Mouse (Mus musculus): ENCODE results near the gene Egflam. TPM values are rescaled to one million over a fixed set of nuclear protein-coding genes. Genes with fewer than 3 reads are reported as not detected.
A peak's percentile ranks its signal among the peaks of the same experiment; 100 is the strongest.

Gene Egflam
- total RNA-seq, 2 experiments from 2014 or later, result 2.7 to 4.0 TPM

DNA sequence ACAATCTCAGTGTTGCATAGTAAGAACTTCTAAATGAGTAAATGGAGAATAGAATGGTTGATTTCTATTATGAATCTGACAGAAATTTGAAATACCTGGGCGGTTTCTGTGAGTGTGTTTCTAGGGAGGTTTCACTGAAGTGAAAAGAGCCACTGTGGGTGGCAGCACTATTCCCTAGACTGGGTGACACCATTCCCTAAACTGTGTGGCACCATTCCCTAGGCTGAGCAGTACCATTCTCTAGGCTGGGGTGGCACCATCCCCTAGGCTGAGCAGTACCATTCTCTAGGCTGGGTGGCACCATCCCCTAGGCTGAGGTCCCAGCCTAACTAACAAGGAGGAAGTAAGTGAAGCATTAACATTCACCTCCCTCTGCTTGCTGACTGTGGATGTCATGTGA lies 103.0 kb downstream of the Egflam start:
- DNase-seq (ENCODE audit: extremely low spot score in 1 of 2, low spot score in 1 of 2), result no peak

DNA sequence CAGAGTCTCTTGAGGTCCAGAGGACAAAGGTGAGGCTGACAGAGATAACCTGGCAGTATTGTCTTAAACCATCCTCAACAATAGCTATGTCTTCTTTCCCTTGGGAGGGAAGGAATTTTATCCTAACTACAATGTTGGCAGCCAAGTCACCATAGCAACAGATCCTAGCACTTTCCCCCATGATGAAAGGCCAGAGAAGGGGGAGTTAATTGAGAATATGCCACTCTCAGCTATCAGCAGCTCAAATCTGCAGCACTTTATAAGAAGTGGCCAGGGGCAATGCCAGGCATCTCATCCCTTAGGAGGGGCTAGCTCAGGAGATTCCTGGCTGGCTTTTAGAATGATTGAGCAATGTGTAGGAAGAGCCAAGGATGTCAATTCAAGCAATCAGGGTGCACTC lies 105.3 kb downstream of the Egflam start:
- DNase-seq (ENCODE audit: extremely low spot score in 1 of 2, low spot score in 1 of 2), result no peak

DNA sequence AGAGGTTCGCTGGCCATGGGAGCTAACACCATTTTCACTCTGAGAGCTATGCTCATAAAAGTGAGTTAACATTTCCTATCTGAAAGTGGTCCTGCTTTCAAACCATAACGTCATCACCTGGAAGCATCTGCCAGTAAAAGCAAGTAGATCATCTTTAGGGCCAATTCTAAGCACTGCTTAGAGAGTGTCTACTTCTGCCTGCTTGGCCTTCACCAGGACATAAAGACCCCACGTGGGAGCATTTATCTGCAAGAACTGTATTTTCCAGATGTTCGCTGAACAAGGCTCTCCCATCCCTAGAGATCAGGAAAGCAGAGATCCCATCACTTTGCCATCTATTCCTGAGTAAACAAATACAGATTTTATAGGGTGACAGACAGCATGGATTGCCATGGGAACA lies 108.2 kb downstream of the Egflam start:
- DNase-seq (ENCODE audit: extremely low spot score in 1 of 2, low spot score in 1 of 2), result no peak

DNA sequence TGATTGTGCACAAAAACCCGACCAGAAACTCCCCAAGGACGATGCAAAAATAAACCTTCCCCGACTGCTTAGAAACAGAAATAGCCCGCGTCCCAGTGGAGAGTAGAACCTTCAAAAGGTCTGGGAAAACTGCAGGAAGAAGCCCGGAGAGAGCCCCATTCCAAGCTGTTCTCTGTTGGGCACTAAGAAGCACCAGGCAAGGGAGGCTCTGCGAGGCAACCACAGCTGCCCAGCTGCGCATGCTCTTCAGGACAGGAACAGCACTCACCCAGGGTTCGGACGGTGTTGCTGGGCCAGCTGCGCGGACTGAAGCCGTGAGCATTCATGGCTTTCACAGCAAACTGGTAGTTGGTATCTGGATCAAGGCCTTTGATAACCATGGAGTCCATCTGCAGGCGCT lies 108.7 kb downstream of the Egflam start:
- no peak for DNase-seq (ENCODE audit: extremely low spot score in 1 of 2, low spot score in 1 of 2)

DNA sequence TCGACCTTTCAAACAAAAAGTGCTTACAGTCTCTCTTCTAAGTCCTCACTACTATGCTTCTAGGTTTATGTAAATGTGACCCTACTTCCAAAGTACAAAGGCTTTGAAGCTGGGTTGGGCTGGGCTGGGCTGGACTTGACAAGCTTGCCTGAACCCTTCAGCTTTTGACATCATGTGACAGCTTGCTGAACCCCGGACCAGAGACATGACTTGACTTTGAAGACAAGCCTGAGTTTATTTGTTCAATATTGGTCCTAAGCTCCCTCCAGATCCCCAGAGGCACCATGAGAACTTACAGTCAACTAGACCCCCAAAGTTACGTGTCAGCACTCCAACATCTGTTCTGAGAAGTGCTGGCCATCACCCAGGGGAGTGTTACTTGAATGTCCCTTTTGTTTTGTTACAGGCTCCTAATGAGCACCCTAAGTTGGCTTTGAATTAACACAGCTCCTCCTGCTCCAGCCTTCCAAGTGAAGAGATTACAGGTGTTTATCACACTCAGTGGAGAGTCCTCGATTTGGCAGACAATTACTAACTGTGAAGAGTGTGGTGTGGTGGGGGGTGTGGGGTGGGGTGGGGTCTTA lies 109.3 kb downstream of the Egflam start:
- DNase-seq (ENCODE audit: extremely low spot score in 1 of 2, low spot score in 1 of 2), result no peak

DNA sequence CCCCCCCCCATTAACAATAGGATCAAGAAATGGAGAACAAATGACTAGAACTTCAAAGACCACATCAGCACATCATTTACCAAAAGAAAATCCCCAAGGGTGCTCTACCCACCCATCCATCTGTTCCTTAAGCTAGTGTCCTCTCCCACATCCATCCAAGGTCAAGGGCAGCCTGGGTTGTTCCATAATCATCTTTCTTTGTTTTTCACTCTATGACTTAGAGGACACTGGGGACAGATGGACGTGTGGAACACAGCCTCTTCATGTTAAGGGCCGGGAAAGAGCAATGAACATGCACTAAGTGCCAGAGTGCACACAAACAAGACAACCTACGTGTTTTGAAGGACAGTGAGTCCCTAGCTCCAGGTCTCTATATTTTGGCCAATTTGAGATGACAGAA lies 110.3 kb downstream of the Egflam start:
- DNase-seq (ENCODE audit: extremely low spot score in 1 of 2, low spot score in 1 of 2), result no peak

DNA sequence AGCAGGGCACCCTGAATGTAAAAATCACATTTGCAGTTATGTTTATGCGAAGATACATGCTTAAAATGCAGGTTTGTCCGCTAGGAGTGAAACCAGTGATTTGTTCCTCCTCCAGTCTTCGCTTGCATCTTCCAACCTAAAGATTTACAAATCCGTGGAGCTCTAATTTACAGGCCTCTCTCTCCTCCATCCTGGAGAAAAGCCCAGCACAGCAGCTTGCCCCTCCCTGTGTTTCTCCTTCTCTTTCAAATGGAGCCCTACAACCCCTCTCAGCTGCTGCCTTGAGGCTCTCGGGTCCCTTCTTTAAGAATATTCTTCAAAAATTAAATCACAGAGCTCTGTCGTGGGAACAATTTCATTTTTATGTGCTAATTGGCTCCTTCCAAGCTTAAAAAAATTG lies 116.6 kb downstream of the Egflam start:
- DNase-seq (ENCODE audit: extremely low spot score in 1 of 2, low spot score in 1 of 2), result no peak

DNA sequence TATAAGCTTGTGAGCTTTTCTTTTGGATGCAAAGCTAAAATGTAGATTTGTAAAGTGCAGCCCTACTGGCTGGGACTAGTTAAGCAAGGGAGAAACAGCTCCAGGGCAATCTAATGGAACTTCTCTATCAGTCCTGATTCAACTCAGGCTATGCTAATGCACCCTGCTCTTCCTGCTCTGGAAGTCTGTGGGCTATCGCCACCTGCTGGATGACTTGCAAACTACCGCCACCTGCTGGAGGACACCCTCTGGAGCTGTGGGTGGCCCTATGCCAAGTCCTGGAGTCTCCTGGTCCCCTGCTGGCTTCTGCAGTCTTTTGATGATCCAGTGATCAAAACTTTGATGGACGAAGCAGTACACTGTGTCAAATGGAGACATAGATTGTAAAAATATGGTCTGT lies 134.4 kb downstream of the Egflam start:
- DNase-seq (ENCODE audit: extremely low spot score in 1 of 2, low spot score in 1 of 2), result peak; percentile 62 to 83

DNA sequence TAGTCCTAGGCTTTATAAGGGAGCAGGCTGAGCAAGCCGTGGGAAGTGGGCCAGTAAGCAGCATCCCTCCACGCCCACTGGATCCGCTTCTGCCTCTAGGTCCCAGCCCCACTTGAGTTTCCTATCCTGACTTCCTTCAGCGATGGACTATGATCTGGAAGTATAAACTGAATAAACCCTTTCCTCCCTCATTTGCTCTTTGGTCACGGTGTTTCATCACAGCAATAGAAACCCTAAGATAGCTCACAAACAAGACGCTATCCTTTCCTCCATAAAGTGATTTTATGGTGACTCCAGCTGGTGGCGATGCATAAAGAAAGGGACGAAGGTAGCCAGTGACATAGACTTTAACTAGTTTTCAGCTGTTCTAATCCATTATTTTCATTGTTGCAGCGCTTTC lies 134.9 kb downstream of the Egflam start:
- DNase-seq (ENCODE audit: extremely low spot score in 1 of 2, low spot score in 1 of 2), result no peak

DNA sequence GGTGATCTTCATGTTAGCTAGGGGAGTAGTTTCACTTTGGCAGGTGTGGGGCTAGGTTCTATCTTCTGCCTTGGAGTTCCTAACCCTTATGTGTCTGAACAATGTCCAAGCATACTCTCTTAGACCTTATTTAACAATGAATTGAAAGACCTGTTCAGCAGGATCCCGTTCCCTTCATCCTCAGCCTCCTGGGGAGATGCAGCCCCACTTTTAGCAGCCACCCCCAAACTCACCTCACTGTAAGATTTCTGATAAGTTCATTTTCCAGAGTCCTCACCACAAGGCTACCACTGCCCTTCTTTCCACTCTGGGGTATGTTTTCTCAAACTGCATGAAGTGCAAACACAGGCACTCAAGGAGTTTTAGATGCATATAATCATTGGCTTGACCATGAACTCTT lies 136.8 kb downstream of the Egflam start:
- no peak for DNase-seq (ENCODE audit: extremely low spot score in 1 of 2, low spot score in 1 of 2)

DNA sequence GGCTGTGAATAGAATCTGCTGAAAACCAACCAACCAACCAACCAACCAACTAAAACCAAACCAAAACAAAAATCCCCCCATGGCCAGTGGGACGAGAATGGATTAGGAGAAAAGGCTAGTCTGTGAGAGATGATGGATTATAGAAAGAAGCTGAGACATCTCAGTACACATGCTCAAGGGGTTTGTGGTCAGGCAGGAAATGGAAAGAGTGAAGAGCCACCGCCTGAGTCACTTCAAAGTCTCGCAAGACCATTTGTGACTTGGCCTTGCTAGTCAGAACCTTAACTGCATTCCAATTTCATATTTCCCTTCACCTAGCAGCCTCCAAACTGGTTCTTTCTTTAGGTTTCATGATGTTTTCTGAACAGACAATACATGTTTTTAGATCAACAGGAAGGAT lies 141.6 kb downstream of the Egflam start:
- no peak for DNase-seq (ENCODE audit: extremely low spot score in 1 of 2, low spot score in 1 of 2)

DNA sequence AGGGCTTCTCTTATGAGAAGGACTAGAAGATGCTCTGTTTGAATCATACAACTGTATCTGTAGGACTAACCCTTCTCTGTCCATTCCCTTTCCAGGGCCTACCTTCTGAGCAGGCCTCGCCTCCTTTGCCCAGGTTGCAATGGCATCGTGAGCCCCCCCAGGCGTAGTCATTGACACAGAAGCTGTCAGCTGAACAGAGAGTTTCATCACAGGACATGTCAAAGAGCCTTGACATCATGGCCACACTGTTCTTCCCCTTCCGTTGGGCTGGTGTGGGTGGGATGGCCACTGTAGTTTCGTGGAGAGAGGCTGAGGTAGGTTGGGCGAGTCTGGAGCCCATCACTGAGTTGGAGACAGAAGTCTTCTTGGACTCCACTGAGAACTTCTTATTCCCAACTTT lies 144.9 kb downstream of the Egflam start:
- DNase-seq (ENCODE audit: extremely low spot score in 1 of 2, low spot score in 1 of 2), result no peak

DNA sequence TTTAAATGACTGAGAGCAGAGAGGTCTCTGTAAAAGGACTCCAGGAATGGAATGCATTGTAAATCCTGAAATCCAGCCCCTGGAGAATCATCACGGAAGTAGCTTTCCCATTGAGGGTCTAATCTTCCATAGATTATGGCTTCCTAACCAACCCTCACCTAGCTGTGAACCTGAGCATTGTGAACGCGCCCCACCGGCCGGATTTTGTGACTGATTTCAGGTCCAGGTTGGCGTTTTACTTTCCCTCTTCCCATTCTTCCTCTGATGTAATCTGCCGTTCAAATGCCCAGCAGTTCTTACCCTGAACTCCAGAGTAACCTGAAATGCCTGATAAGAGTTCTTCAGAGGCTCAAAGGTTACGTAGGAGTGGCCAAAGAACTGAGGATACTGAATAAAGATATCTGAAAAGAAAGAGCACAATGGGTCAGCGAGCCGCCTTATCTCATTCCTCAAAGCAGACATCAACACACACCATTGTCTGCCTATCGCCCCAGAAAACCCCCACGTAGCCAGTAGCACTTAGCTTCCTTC lies 146.0 kb downstream of the Egflam start:
- no peak for DNase-seq (ENCODE audit: extremely low spot score in 1 of 2, low spot score in 1 of 2)

DNA sequence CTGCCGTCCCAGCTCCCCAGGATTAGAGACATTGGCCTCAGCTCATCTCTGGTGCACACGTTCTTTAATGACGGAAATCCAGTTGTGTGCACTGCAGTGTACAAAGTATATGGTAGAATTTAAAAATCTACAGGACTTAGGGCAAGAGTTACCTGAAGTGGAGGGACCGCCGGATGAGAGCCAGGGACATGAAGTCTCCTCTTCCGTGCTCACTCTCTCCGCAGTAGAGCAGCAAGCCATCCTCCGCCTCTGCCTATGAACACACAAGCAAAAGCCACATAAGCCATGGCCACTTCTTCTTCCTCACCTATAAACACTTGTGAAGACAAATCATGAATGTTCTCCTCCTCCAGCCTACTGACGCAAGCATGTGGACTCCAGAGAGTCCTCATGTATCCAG lies 147.2 kb downstream of the Egflam start:
- DNase-seq (ENCODE audit: extremely low spot score in 1 of 2, low spot score in 1 of 2), result no peak

DNA sequence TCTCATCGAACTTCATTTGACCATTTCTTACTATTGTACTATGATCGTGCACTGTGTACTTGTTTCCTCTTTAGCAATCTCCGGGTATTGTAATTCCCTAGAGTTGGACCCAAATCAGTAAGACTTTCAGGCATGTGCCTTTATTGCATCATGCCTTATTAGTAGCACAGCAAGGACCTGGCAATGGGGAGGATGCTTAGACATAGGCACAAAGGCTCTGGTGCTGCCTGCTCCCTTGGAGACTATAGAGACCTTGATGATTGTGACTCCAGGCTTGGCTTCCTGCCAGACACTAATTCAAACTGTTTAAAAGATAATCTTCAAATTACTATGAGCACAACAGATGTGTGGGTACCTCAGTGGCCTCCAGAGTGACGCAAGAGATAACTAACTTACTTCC lies 149.0 kb downstream of the Egflam start:
- no peak for DNase-seq (ENCODE audit: extremely low spot score in 1 of 2, low spot score in 1 of 2)

DNA sequence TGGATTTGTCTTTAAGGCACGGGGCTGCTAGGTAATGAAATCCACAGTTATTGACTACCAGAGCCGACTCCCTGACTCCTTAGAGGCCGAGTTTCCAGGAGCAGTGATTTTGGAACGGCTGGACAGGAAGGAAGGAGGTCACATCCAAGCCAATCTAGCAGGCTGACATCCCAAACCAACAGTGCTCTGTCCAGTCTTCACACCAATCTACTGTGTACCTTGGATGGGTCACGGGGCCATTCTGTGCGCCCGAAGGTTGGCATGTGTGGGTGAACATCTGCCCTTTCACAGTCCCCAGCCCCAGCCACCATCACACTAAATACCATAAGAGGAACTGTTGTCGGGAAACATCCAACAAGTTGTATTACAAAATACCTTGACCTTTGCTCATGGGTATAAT lies 150.9 kb downstream of the Egflam start:
- no peak for DNase-seq (ENCODE audit: extremely low spot score in 1 of 2, low spot score in 1 of 2)

DNA sequence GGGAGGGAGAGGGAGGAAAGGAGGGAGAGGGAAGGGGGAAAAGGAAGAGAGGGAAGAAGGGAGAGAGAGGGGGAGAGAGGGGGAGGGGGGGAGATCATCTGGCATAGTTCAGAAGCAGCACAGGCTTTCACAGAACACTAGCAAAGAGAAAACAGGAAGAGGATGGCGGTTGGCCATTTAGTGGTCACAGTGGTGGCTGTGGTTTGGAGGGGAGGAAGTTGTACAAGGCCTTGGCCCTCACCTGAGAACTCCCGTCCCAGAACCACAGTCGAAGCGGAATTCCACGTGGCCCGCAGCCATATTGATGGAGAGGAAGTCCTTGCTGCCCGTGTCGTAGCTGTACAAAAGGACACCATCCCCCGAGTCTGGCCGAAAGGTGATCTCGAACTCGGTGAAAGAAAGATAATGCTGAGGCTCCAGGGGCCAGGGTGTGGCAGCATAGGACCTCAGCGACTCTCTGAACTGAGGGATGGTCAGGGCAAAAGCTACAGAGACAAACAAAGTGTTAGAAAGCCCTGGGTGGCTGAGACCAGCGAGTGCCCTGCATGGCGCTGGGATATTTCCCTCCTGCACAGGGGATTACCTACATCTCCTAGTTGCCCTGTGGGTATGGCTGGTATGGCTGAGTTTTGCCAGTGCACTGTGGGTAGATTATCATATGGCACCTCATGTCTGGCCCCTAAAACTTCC lies 155.9 kb downstream of the Egflam start:
- no peak for DNase-seq (ENCODE audit: extremely low spot score in 1 of 2, low spot score in 1 of 2)

DNA sequence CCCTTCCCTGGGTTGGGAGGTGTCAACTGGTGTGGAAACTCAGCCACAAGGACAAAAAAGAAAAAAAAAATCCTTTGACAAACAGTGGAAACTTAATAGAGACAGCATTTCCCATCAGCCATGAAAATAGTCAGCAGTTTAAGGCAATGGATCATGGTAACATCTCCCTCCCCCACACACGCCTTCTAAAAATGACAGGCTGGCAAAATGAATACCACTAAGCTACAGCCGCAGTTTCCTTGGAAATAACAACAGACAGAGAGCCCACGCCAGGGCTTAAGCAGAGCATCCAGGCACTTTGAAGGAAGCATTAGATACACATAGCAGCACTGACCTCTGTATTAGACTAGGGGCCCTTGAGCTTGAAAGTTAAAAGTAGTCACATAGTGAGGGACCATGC lies 157.2 kb downstream of the Egflam start:
- DNase-seq (ENCODE audit: extremely low spot score in 1 of 2, low spot score in 1 of 2), result no peak

DNA sequence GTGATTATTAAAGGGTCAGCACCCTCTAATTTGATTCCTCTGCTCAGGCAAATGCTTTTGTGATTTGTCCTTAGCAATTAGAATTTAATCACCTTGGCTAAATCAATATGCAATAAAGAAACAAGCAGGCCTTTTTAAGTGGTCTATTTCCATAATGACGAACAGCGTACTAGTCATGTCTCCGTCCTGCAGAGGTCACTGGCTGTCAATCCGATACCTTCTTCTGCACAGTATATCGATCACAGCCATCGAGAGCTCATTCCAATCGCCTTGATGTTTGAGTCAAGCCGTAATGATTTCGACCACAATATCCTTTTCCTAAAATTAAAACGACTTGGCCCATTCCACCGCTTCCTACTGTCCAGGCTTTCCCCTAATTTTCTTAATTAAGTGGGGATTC lies 158.3 kb downstream of the Egflam start:
- no peak for DNase-seq (ENCODE audit: extremely low spot score in 1 of 2, low spot score in 1 of 2)

DNA sequence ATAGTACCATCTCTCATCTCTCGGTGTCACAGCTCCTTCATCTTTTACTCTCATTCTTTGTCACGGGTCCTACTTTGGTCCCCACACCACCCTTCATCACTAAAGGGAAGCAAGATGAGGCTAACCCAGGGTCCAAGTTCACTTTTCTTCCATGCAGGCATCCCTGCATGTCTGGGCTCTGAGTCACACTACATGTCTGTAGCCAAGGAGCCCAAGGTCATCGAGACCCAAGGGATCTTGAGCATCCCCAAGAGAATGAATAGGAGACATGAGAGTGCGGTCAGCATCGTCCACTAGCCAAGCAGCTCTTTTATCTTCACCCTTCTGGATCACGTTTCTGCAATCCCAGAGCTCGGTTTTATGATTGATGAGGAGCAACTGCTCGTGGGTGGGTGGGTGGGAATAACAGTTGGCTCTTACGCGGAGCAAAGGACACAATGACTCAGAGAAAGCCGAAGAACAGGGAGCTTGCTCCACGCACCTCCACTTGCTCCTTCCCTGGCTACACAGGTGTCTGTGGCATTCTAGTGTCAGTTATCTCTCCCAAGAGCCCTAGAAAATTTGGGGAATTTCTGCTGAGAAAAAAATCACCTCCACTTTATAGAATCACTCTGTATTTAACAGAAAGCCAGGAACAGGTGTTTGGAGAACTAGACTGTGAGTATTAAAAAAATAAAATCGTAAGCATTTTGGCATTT lies 164.7 kb downstream of the Egflam start:
- DNase-seq (ENCODE audit: extremely low spot score in 1 of 2, low spot score in 1 of 2), result no peak

DNA sequence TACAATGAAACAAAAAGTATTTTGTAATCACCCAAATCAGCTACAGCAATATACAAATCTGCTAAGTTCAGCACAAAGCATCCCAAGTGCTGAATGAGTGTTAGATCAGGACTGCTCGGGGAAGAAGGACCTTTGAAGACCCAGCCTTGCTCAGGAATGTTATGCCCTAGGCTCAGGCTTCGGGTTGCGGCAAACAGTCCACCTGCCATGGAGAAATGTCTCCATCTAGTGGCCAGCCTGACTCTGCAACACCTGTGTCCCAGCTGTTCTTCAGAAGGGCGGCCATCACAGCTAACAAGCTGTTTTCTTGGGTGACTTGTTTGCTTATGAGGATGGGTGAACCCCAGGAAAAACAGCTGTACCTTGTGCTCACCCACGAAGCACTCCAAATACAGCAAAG lies 172.0 kb downstream of the Egflam start:
- DNase-seq (ENCODE audit: extremely low spot score in 1 of 2, low spot score in 1 of 2), result peak; percentile 67 to 73

Measured in layer of hippocampus, postnatal 25 days (tissue).